Mouse (Mus musculus) midbrain, embryonic 14.5 days (tissue): ENCODE results near the gene Vapa. TPM values are rescaled to one million over a fixed set of nuclear protein-coding genes. Genes with fewer than 3 reads are reported as not detected.

Source experiments
- ATAC-seq: fragments of 200-750 bp; cut with Nextera tagmentation; 2 replicates; pipeline ENCODE4 v1.8.0; 2017; ENCODE audit warnings: moderate number of reproducible peaks, moderate library complexity; ENCODE audit not compliant: low FRiP score, low TSS enrichment
- DNase-seq: peaks from one replicate; pipeline ENCODE4 v3.0.0-alpha.2; 2015
- H3K27ac ChIP-seq: fragments of 300-500 bp; sonication (generic); replicated peaks from 2 replicates; pipeline ENCODE4 v1.5.1; 2014; ENCODE audit warnings: mild to moderate bottlenecking, low read depth, low read length, moderate library complexity
- H3K27me3 ChIP-seq: fragments of 300-500 bp; sonication (generic); 2 replicates; pipeline ENCODE4 v1.6.1; 2014; ENCODE audit warnings: low read length, control low read depth, mixed read lengths; ENCODE audit not compliant: control insufficient read depth, insufficient read depth
- H3K36me3 ChIP-seq: fragments of 300-500 bp; sonication (generic); 2 replicates; pipeline ENCODE4 v1.6.1; 2014; ENCODE audit warnings: low read length, control low read depth; ENCODE audit not compliant: control insufficient read depth, insufficient read depth
- H3K4me1 ChIP-seq: fragments of 300-500 bp; sonication (generic); 2 replicates; pipeline ENCODE4 v1.6.1; 2014; ENCODE audit warnings: mild to moderate bottlenecking, antibody characterized with exemption, low read length, control low read depth; ENCODE audit not compliant: control insufficient read depth, insufficient read depth
- H3K4me2 ChIP-seq: fragments of 300-500 bp; sonication (generic); 2 replicates; pipeline ENCODE4 v1.6.1; 2014; ENCODE audit warnings: mild to moderate bottlenecking, low read length, moderate library complexity
- H3K4me3 ChIP-seq: fragments of 300-500 bp; sonication (generic); replicated peaks from 2 replicates; pipeline ENCODE4 v1.5.1; 2014; ENCODE audit warnings: low read depth, low read length
- H3K9ac ChIP-seq: fragments of 300-500 bp; sonication (generic); replicated peaks from 2 replicates; pipeline ENCODE4 v1.6.1; 2014; ENCODE audit warnings: mild to moderate bottlenecking, low read length, moderate library complexity
- H3K9me3 ChIP-seq: fragments of 300-500 bp; sonication (generic); 2 replicates; pipeline ENCODE4 v1.6.1; 2016; ENCODE audit warnings: low read length, control low read depth, mixed read lengths; ENCODE audit not compliant: control insufficient read depth
- WGBS: fragments of 180-500 bp; shearing (Covaris S2); extraction: QIAGEN DNeasy Blood & Tissue Kit; methylation state at CpG from one replicate; pipeline ENCODE4 v1.1.7; 2014; 5-methylcytosine and 5-hydroxymethylcytosine counted together
- polyA plus RNA-seq: library from polyadenylated mRNA; unstranded; fragments of >200 nt; fragmentation: Nextera tagmentation; extraction: Ambion mirVana; gene quantifications from 2 replicates; pipeline ENCODE4 v1.2.1, GENCODE M21; 2014

Gene Vapa
- polyA plus RNA-seq, 1 experiment from 2014 or later, result 291 TPM

DNA sequence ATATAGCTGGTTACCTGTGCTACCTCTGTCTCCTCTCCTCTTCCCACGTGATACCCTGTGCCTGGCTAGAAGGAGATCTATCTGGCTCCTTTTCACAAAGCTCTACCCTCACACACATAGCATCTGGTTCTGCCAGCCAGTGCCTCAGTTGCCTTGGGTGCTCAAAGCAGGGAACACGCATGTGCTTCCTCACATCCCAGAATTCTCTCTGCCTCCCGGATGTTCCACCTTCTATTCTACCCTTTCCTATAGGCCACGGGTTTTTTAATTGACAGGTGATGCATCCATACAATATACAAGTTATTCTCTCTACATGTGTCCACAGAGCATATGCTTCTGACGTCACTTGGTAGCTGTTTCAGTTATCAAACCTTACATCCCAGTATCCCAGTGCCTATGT is 49.2 kb downstream of the Vapa start:
- Histone ChIP-seq H3K9me3 (no peaks in the 10 kb centered on the region), H3K36me3 (no peaks in the 10 kb centered on the region), H3K27me3 (no peaks in the 10 kb centered on the region), H3K4me3 (no peak overlapping the region), H3K4me1 (no peaks in the 10 kb centered on the region), H3K9ac (no peak overlapping the region), H3K4me2 (no peak overlapping the region), H3K27ac (no peak overlapping the region)
- no peak for DNase-seq
- ATAC-seq, result no peak
- 74% methylated on average over 5 of the region's 5 CpGs for WGBS

- ATAC-seq, result no peak
- WGBS, result 63% methylated on average over 6 of the region's 6 CpGs
- H3K4me3 ChIP-seq, result no peak overlapping the region
- H3K27ac ChIP-seq, result no peak overlapping the region
- H3K9me3 ChIP-seq, result no peaks in the 10 kb centered on the region
- H3K36me3 ChIP-seq, result no peaks in the 10 kb centered on the region
- no peak overlapping the region for H3K9ac ChIP-seq
- H3K4me2 ChIP-seq, result no peak overlapping the region
- peaks cover 5% of the 10 kb centered on the region for H3K4me1 ChIP-seq
- DNase-seq, result no peak
- no peaks in the 10 kb centered on the region for H3K27me3 ChIP-seq
Measured at GRCm38 (mm10) chr17:65563345-65563744, 50.0 kb downstream of the Vapa start.

GRCm38 (mm10) chr17:65562761-65563160 is 50.6 kb downstream of the Vapa start:
- peak; percentile 93 for DNase-seq
- WGBS, result 5% methylated on average over 5 of the region's 5 CpGs
- Histone ChIP-seq H3K9me3 (no peaks in the 10 kb centered on the region), H3K9ac (no peak overlapping the region), H3K27me3 (no peaks in the 10 kb centered on the region), H3K4me3 (no peak overlapping the region), H3K4me1 (peaks cover 5% of the 10 kb centered on the region), H3K4me2 (no peak overlapping the region), H3K27ac (no peak overlapping the region), H3K36me3 (no peaks in the 10 kb centered on the region)
- no peak for ATAC-seq

DNA sequence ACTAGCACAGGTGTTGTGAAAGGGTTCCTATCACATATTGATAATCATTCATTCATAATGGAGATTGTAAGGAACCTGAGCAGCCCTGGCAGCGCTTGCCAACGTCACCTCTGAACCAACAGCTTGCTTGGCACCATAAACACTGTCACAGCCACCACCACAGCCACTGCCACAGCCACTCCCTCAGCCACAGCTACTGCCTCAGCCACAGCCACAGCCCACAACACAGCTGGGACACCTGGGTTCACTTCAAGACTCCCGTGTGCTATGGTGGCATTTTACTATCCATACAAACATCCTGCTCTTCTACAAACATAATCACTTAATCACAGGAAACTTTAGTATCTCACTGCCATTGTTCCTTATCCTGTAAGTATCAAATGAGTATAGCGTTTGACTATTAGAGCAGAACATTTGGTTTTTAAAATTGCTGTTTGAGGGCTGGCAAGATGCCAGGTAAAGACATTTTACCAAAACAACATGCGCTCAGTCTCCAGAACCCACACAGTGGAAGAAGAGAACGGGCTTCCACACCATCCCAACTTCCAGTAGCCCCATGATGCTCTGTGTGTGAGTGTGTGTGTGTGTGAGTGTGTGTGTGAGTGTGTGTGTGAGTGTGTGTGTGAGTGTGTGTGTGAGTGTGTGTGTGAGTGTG is 51.9 kb downstream of the Vapa start:
- Histone ChIP-seq H3K9ac (no peak overlapping the region), H3K4me3 (no peak overlapping the region), H3K36me3 (no peaks in the 10 kb centered on the region), H3K4me1 (peaks cover 5% of the 10 kb centered on the region), H3K27ac (no peak overlapping the region), H3K4me2 (no peak overlapping the region), H3K27me3 (no peaks in the 10 kb centered on the region), H3K9me3 (no peaks in the 10 kb centered on the region)
- DNase-seq (no peak), ATAC-seq (no peak)
- 85% methylated on average over 6 of the region's 6 CpGs for WGBS

DNA sequence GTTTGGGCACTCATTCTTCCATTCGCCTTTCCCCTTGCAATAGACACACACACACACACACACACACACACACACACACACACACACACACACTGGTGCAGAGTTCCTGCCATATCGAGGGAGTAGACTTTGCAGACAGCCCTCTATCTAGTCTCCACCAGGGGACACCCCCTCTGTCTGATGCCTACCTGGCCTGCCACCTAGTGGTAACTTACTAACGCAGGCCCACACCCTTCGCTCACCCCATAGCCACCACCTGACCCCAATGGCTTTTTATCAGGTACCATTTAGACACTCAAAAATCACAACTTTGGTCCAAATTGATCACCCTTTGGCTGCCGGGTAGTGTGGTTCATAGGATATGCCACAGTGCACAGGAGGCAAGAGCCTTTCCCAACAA is 54.1 kb downstream of the Vapa start:
- DNase-seq, result peak; percentile 40
- Histone ChIP-seq H3K4me2 (no peak overlapping the region), H3K27ac (no peak overlapping the region), H3K36me3 (no peaks in the 10 kb centered on the region), H3K4me1 (peaks cover 5% of the 10 kb centered on the region), H3K4me3 (no peak overlapping the region), H3K27me3 (no peaks in the 10 kb centered on the region), H3K9me3 (no peaks in the 10 kb centered on the region), H3K9ac (no peak overlapping the region)
- 51% methylated on average over 5 of the region's 5 CpGs for WGBS
- ATAC-seq, result 0 out of 2 replicates have a peak, but pooled peaks have one; percentile 37

GRCm38 (mm10) chr17:65558788-65559187 is 54.6 kb downstream of the Vapa start:
- Histone ChIP-seq H3K9me3 (no peaks in the 10 kb centered on the region), H3K4me1 (peaks cover 5% of the 10 kb centered on the region), H3K4me2 (peak overlapping the region; percentile 22), H3K9ac (no peak overlapping the region), H3K27me3 (no peaks in the 10 kb centered on the region), H3K4me3 (no peak overlapping the region), H3K36me3 (no peaks in the 10 kb centered on the region), H3K27ac (no peak overlapping the region)
- 40% methylated on average over 9 of the region's 9 CpGs for WGBS
- ATAC-seq (0 out of 2 replicates have a peak, but pooled peaks have one; percentile 29), DNase-seq (no peak)

GRCm38 (mm10) chr17:65558217-65558616 is 55.1 kb downstream of the Vapa start:
- ATAC-seq (no peak), DNase-seq (peak; percentile 76)
- H3K4me1 ChIP-seq, result peaks cover 5% of the 10 kb centered on the region
- no peaks in the 10 kb centered on the region for H3K36me3 ChIP-seq
- no peak overlapping the region for H3K4me3 ChIP-seq
- no peaks in the 10 kb centered on the region for H3K27me3 ChIP-seq
- WGBS, result 44% methylated on average over 9 of the region's 9 CpGs
- no peaks in the 10 kb centered on the region for H3K9me3 ChIP-seq
- H3K4me2 ChIP-seq, result peak overlapping the region; percentile 22
- no peak overlapping the region for H3K27ac ChIP-seq
- H3K9ac ChIP-seq, result no peak overlapping the region

DNA sequence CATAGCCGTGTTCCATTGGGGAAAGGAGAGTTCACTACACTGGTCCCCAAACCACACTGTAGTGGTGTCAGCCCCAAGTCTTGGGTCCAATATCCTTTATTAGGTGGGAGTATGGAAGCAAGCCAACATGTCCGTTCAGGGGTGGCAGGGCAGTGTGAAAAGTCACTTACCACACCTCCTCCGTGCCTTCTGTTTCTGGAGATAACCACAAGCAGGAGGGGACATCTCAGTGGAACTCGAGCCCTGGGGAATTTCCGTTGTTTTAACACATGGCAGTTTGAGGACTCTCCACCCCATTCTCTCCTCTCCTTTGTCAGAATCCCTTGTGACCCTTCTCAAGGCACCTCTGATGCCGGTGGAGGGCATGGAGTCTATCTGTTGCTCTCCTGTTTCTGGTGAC is 56.1 kb downstream of the Vapa start:
- Histone ChIP-seq H3K9ac (no peak overlapping the region), H3K27me3 (no peaks in the 10 kb centered on the region), H3K4me1 (peaks cover 5% of the 10 kb centered on the region), H3K27ac (no peak overlapping the region), H3K4me3 (no peak overlapping the region), H3K4me2 (no peak overlapping the region), H3K9me3 (no peaks in the 10 kb centered on the region), H3K36me3 (no peaks in the 10 kb centered on the region)
- ATAC-seq (no peak), DNase-seq (no peak)
- 86% methylated on average over 6 of the region's 6 CpGs for WGBS

DNA sequence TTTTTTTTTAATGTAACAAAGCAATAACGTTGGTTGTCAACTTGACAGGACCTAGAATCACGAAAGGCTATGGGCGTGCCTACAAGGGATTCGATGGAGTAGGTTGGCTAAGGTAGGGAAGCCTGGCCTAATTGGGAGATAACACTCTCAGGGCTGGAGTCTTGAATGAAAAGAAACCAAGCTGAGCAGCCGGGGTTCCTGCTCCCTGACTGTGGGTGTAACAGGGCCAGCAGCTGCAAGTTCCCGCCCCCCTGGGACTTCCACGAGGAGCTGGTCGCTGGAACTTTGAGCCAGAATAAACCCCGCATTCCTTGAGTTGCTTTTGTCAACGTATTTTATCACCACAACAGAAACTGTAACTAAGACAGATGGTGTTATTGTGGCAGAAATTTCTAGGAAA is 56.6 kb downstream of the Vapa start:
- ATAC-seq, result no peak

More for the DNA sequence above, 56.6 kb downstream of the Vapa start:
- 73% methylated on average over 10 of the region's 10 CpGs for WGBS
- Histone ChIP-seq H3K4me2 (no peak overlapping the region), H3K9ac (no peak overlapping the region), H3K36me3 (no peaks in the 10 kb centered on the region), H3K4me1 (peaks cover 5% of the 10 kb centered on the region), H3K27me3 (no peaks in the 10 kb centered on the region), H3K4me3 (no peak overlapping the region), H3K27ac (no peak overlapping the region), H3K9me3 (no peaks in the 10 kb centered on the region)
- DNase-seq, result no peak
